Mouse (Mus musculus) 416B (cell line): ENCODE data around the gene Rhbdl3.
A peak's percentile ranks its signal among the peaks of the same experiment; 100 is the strongest.
"Not testable (repeated sequence)": the region's sequence is repeated elsewhere in the genome, so short reads cannot be mapped to it uniquely, and the experiment has no call there.

Source experiments
- DNase-seq: peaks from one replicate; pipeline ENCODE4 v3.0.0; 2011; ENCODE audit warnings: low read depth

Rhbdl3 gene

DNA sequence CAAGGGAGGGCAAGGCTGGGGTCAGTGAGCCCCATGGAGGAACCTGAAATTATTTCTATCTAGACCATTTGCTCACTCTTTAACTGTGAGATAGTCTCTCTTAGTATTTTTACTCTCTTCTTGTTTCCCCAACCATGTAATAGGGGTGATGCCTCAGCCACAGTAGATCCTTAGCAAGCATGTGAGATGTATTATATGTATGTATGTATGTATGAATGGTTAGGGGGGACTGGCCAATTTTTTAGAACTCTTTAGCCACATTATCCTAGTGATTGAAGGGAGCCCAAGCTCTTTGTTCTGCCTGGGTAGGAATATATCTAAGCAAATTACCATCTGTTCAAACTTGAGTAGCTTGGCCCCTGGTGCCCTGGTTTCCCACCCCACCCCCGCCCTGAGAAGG lies 12.8 kb downstream of the Rhbdl3 start:
- no peak for DNase-seq

DNA sequence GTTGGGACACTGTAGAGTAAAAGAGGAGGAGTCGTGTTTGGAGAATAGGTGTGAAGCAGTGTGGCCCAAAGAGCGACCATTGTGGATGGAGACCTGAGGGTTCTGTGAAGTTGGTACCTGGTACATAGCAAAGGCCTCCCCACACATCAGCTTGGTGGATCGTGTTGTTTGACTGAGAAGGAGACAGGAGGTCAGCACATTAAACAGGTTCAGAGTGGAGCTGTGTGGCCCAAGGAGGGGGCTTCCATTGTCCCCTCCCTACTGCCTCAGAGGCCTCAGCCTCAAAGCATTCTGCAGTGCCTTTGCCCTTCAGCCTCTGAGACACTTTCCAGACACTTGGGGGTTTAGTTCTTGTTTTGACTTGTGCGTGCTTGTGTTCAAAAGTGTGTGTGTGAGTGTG lies 13.2 kb downstream of the Rhbdl3 start:
- no peak for DNase-seq

DNA sequence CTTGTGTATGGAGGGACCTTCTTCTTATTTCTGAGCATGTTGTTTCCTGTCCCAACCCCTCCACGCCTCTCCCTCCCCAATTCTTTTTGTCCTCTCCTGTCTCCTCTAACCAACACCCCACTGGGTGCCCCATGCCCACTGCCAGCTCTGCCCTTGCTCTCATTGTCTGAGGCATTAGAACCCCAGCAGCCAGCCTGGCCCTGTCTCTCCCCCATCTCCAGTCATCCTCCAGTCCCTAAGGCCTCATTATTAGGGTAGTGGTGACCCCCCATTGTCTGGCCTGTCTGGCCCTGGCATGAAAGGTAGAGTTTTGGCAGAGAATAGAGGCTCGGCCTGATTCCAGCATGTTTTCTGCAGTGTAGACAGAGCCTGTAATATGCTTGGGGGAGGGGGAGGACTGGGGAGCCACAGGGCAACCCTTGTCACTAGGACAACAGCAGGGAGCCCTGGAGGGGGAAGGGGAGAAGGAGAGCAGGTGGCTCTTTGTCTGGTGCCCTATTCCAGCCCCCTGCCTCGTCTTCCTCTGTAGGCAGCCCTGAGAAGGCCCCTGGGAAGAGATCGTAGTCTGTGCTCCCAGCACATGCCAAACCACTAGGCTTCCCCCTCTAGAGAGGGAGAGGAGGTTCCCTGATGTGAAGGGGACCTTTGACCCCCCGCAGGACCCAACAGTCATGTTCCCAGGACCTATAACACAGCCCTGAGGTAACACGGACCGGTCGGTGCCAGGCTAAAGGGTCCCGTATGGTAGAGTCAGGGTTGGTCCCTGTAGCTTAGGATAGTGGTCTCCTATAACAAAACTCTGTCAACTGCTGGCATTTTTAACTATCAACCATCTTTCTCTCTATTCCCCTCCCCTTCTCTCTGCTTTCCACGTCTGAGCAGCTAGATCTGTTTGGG lies 15.3 kb downstream of the Rhbdl3 start:
- no peak for DNase-seq

DNA sequence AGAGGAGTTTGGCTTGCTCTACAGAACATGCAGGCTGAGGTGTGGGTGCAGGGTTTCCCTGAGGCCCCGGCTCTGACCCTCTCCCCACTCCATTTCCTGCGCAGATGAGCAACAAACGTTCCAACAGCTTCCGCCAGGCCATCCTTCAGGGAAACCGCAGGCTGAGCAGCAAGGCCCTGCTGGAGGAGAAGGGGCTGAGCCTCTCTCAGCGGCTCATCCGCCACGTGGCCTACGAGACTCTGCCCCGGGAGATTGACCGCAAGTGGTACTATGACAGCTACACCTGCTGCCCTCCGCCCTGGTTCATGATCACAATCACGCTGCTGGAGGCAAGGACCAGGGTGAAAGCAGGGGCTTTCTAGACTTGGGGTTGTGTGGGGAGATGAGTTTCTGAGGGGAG lies 22.5 kb downstream of the Rhbdl3 start:
- peak; percentile 97 for DNase-seq

DNA sequence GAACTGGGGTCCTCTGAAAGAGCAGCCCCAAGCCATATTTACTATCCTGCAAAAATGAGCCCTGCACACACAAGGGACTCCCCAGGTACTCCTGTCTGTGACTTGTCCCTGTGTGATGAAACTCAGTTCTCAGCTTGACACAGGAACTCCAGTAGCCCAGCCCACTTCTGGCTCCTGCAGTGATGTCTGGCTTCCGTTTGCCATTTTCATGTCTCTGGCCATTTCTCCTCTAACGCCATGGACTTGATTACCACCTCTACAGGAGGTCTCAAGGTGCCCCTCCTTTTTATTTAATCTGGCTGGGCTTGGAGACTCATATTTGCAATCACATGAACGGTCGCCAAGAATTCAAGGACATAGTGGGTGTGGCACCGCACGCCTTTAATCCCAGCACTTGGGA lies 23.9 kb downstream of the Rhbdl3 start:
- DNase-seq = peak; percentile 57

DNA sequence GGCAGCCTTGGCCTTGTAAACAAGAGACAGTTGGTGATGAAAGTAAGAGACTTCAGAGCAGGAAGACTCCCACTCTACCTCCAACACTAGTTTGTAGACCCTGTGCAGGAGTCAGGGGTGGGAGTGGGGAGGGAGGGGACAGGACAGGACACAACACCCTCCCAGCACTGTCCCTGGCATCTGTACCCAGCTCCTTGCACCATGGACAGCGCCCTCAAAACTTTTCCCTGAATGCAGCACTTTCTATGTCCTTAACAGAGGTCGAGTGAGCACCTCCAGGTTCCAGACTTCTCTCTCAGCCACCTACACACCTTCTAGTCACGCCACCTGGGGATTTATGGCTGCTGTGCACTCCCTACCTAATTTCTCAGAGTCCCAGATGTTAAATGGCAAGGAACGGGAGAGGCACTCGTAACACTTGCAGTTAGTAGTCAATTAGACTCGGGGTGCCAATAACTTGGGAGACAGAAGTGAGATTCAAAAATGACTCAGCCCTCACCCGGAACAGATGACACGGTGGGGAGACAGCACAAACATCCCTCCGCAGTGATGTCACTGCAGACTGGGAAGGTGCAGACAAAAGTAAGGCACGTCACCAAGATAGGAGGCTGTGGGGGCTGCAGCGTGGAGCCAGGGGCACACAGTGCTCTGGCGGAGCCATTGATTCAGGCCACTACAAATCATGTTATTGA lies 32.1 kb downstream of the Rhbdl3 start:
- DNase-seq = no peak

DNA sequence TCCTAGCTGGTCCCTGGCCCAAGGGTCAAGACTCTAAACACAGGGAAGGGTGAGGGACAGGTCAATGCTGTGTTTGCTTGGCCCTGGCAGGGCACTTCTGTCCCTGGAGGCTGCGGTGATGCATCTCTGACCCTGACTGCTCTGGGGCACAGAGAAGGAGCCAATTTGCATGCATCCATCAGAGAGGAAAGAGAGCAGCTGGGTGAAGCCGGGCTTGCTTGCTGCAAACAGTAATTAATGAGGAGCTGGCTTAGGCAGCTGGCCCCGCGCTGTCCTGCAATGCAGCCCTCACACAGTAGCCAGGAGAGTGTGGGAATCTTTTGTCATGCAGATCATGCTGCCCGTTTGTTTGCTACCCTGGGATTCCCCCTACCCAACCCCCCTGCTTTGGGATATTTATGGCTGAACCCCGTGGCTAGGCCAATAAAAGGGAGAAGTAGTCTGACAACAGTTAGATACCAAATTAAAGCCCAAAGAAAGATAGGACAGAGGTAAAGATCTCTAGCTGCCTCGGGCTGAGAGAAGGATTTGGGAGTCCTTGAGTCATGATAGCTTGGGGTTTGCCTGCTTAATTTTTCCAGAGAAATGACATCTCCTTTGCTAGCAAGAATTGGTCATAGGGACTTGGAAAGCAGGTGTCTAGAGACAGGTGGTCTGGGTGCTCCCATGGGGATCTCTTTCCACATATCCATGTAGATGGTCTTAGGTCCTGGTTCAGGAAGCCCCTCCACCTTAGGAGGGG lies 35.1 kb downstream of the Rhbdl3 start:
- no peak for DNase-seq

DNA sequence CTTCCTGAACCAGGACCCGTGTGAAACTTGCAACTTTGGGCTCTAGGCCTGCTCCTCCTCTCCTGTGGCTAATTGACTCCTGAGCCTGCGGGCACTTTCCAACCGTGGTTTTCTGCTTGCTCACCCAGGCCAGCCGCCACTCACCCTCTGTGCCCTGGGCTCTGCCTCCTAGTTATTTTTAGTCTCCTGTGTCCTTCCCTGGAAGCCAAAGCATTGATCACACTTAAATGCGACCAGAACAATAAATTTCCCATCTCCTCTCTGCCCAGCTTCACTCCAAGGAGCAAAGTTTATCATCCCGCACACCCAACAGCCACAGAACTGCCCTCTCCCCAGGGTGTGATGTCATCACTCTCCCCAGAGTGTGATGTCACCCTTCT lies 35.6 kb downstream of the Rhbdl3 start:
- no peak for DNase-seq

DNA sequence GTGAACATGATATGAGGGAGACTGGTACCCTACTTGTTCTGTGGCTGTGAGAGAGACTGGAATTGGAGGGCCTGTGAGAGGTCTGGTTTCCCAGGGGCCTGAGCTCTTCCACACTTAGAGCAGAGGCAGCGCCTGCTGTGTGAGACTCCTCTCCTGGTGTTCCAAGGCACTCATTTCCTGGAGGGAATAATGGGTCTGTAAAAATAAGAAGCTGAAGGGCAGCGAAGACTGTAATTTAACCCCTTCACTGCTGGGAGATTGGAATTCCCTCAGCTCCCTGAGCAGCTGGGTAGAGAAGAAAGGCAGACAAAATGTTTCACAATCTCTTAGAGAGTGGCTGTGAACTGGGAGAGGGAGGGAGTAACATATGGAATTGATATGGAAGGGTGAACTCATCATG lies 41.8 kb downstream of the Rhbdl3 start:
- no peak for DNase-seq

DNA sequence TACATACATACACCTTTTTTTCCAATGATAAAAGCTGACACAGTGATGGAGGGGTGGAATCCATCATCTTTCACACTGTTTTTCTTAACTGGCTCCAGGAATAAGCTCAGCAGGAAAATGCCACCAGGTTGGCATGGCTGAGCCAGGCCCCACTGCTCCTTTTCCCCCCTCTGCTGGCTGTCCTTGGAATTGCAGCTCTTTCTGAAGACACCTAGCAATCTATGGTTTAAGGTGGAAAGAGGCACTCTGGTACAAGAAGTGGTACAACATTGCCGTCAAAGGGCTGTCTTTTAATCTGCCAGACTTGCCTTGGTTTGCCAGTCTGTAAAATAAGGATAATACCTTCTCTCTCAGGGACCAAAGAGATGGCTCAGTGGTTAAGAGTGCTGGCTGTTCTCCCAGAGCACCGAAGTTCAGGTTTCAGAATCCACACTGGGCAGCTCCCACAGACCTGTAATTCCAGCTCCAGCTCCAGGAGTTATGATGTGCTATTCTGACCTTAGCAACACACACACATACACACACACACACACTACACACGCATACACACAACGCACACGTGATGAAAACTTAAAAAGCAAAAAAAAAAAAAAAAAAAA lies 51.2 kb downstream of the Rhbdl3 start:
- DNase-seq = peak; percentile 77

DNA sequence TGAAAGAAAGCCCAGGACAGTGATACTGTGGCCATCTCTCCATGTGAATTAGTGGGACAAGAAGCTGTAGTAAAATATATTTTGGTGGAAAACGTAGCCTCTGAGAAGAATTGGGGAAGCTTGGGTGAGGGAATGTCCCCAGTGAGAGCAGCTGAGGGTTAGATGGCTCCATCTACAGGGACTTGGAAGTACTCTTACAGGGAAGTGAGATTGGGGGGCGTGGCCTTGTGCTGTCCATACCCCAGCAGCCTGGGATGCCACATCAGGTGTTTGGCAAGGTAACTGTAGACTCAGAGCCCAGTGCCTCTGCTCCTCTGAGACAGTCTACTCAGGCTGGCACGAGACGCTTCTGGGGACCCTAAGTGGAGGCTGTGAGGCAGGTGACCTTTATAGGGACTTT lies 54.1 kb downstream of the Rhbdl3 start:
- peak; percentile 47 for DNase-seq

DNA sequence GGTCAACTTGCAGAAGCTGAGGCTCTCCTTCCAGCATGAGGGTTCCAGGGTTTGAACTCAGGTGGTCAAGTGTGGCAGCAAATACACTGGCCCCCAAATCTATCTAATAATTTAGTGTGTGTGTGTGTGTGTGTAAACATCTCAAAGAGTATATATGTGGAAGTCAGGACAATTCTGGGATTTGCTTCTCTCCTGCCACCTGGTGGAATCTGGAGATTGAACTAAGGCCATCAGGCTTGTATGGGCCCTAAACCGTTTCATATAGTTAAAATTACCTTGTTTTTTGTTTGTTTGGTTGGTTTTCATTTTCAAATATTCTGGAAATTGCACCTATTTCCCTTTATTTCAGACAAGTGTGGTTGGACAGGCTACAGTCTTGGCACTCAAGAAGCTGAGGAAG lies 68.2 kb downstream of the Rhbdl3 start:
- no peak for DNase-seq

DNA sequence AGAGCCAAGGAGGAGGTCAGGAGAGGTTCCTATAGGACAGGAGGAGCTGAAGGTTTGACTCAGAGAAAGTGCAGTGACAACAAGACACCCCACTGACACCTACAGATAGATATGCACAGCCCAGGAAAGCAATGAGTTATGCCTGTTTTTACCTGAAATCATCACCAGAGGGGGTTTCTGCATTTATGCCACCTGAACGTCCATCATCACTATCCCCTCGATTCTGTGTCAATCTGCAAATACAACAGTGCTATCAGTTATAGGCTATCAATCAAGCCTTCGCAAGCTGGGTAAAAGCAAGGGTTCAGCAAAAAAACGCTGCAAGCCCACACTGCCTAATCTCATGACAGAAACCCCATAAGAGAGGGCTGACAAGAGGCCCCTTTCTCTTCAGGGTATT lies 75.9 kb downstream of the Rhbdl3 start:
- DNase-seq = no peak

DNA sequence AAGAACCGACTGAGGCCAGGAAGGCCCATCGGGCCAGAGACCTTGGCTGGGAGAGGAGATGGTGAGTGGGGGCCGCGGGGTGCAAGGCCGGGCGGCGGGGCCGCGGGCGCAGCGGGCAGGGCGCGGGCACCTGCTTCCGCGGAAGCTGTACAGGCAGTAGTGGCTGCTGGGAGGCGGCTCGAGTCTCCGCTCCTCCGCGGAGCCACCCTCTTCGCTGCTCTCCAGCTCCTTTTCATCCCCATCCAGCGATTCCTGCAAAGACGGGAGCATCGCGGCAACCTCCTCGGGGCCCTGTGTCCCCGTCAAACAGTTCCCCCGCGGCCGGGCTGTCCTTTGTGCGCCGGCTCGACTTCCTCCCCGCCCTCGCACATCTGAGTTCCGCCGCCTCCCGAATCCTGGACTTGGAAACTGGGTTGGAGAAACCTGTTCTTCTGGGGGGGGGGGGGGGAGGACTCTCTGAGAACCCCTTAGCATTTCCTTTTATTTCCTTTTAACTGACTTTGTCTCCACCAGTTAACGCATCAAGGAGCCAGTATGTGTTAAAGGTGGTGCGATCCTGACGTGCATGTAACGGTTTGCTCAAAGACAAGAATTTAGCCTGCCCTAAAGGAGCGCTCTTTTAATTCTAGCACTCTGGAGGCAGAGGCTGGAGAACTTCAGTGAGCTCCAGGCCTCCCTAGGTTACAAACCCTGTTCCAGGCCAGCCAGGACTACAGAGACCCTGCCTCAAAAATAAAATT lies 77.2 kb downstream of the Rhbdl3 start, which contains the start of gene 5730455P16Rik:
Gene 5730455P16Rik (minus strand): TSS at position 323 of the 740 bp plus-strand sequence.
- DNase-seq = peak; percentile 91

DNA sequence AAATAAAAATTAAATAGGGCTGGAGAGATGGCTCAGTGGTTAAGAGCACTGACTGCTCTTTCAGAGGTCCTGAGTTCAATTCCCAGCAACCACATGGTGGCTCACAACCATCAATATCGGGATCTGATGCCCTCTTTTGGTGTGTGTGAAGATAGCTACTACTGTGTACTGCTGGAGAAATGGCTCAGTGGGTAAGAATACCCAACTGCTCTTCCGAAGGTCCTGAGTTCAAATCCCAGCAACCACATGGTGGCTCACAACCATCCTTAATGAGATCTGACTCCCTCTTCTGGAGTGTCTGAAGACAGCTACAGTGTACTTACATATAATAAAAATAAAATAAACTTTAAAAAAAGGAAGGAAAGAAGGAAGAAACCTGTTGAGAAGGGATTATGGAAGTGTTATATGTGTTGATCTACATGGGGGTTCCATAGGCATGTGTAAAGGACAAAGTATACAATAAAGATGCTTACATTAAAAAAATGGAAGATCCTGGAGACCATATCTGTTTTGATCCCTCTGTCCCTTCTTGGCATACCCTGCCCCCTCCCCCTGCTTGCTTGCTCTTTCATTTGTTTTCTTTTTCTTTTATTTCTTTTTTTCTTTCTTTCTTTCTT lies 77.8 kb downstream of the Rhbdl3 start:
- not testable (repeated sequence) for DNase-seq

DNA sequence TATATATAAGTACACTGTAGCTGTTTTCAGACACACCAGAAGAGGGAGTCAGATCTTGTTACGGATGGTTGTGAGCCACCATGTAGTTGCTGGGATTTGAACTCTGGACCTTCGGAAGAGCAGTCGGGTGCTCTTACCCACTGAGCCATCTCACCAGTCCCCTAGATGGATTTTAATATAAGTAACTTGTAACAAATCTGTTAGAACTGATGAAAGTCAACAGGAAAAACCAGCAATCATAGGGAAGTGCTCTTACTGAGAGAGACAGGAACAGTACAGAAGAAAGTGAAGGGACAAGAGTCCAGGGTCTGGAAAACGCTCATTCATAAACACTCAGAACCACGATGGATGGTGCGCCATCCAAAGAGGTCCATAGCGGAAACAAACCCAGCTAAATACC lies 78.5 kb downstream of the Rhbdl3 start:
- not testable (repeated sequence) for DNase-seq

DNA sequence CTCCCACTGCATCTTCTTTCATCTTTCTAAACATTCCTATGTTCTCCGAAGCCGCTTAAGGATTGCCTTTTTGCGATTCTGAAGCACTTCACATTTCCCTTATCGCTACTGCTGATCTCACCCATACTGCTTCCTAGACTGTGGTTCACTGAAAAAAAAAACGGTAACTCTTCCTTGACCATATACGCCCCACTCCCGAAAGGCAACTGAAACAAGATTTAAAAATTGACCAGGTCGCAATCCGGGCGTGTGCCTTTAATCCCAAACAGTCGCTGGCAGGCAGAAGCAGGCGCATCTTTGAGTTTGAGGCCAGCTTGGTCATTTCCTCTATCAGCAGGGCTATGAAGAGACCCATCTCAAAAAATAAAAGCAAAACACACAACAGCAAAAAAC lies 81.9 kb downstream of the Rhbdl3 start:
- DNase-seq = peak; percentile 91

DNA sequence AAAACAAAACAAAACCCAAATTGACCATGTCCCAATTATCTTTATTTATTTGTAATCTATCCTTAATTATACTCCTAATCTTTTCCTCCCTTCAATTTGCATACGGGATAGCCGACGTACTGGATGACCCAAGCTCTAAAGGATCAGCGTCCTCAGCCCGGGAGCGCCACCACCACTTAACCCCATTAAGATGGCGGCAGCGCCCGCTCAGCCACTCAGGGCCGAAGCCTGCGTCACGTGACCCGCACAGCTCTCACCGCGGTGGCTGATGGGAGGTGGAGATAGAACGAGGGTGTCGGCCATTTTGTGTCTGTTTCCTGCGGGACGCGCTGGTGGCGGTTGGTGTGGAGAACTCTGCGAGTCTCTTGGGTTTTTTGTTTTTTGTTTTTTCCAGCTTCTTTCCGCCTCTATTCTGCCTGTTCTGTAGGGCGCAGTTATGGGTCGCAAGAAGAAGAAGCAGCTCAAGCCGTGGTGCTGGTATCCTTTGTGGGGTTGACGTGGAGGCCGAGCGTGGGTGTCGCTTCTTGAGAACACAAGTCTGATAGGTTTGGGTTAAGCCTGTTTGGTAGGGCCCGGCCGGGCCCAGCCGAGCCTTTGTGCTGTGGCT lies 82.4 kb downstream of the Rhbdl3 start, which contains the start of gene Zfp207:
Gene Zfp207 (plus strand): TSS at position 261 of the 607 bp plus-strand sequence.
- DNase-seq = peak; percentile 98

DNA sequence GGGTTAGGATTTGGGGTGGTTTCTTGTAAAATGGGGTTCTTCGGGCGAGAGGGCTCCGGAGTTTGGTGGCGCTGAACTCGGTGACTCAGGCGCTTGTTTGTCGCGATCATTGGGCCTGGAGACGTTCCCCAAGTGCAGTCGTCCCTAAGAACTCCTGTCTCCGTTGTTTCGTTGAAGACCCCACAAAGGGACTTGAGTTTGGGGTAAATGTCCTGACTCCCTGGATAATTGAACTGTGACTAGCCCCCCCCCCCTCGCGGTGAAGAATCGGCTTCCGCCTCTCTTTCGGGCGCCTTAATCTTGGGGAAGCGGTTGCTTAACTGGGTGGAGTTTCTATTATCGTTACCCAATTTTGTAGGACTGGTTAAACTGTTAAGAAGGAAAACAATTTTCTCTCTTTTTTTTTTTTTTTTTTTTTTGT lies 82.9 kb downstream of the Rhbdl3 start:
- DNase-seq = peak; percentile 86

DNA sequence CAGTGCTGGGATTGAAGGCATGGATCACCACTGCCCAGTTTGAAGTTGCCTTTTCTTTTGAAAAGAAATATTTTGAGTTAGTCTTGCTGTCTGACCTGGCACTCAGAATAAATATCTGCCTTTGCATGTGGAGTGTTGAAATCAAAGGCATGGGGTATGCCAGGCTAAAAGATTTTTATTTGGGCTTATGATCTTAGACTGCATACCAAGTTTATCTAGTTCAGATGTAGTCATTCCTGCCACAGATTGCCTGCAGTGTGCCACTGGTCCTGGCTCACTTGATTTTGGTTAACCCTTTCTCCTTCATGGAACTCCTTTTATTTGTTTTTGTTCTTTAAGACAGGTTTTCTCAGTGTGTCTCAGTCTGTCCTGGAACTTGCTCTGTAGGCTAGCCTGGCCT lies 83.7 kb downstream of the Rhbdl3 start:
- no peak for DNase-seq

DNA sequence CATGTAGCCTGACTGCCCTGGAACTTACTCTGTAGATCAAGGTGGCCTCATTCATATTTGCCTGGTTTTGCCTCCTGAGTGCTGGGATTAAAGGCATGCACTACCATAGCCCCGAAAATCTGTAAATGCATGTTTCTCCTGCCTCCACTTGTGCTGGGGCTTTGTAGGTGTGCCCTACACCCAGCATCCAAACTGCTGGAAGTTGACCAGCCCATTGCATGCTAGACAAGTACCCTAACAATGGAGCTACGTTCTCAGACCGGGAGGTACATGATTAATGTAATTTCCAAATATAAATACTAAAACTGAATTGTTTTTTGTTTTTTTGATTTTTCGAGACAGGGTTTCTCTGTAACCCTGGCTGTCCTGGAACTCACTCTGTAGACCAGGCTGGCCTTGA lies 84.3 kb downstream of the Rhbdl3 start:
- DNase-seq = no peak
